Mouse (Mus musculus) heart, embryonic 12.5 days (tissue): ENCODE results near the gene Rerg. TPM values are rescaled to one million over a fixed set of nuclear protein-coding genes. Genes with fewer than 3 reads are reported as not detected.
"Not testable (repeated sequence)": the region's sequence is repeated elsewhere in the genome, so short reads cannot be mapped to it uniquely, and the experiment has no call there.

Experiments
- ATAC-seq: fragments of 200-750 bp; cut with Nextera tagmentation; 2 replicates; pipeline ENCODE4 v1.8.0; 2017; ENCODE audit warnings: moderate TSS enrichment, moderate library complexity; ENCODE audit not compliant: insufficient number of reproducible peaks, low FRiP score
- H3K27ac ChIP-seq: fragments of 300-500 bp; sonication (generic); 2 replicates; pipeline ENCODE4 v1.5.1; 2016; ENCODE audit warnings: mild to moderate bottlenecking, moderate library complexity; ENCODE audit not compliant: poor library complexity, severe bottlenecking
- H3K27me3 ChIP-seq: fragments of 300-500 bp; sonication (generic); replicated peaks from 2 replicates; pipeline ENCODE4 v1.6.1; 2016; ENCODE audit warnings: mild to moderate bottlenecking, moderate library complexity
- H3K36me3 ChIP-seq: fragments of 300-500 bp; sonication (generic); 2 replicates; pipeline ENCODE4 v1.6.1; 2016; ENCODE audit warnings: mild to moderate bottlenecking, moderate library complexity
- H3K4me1 ChIP-seq: fragments of 300-500 bp; sonication (generic); replicated peaks from 2 replicates; pipeline ENCODE4 v1.6.1; 2016; ENCODE audit warnings: mild to moderate bottlenecking
- H3K4me2 ChIP-seq: fragments of 300-500 bp; sonication (generic); 2 replicates; pipeline ENCODE4 v1.6.1; 2016; ENCODE audit warnings: mild to moderate bottlenecking, moderate library complexity
- H3K4me3 ChIP-seq: fragments of 300-500 bp; sonication (generic); 2 replicates; pipeline ENCODE4 v1.5.1; 2016; ENCODE audit warnings: mild to moderate bottlenecking
- H3K9ac ChIP-seq: fragments of 300-500 bp; sonication (generic); 2 replicates; pipeline ENCODE4 v1.6.1; 2016; ENCODE audit warnings: mild to moderate bottlenecking, moderate library complexity
- H3K9me3 ChIP-seq: fragments of 300-500 bp; sonication (generic); replicated peaks from 2 replicates; pipeline ENCODE4 v1.6.1; 2016; ENCODE audit warnings: mild to moderate bottlenecking, moderate library complexity
- WGBS: fragments of 180-500 bp; shearing (Covaris S2); methylation state at CpG from one replicate; pipeline ENCODE4 v1.1.7; 2016; 5-methylcytosine and 5-hydroxymethylcytosine counted together
- polyA plus RNA-seq: library from polyadenylated mRNA; unstranded; fragments of >200 nt; fragmentation: Nextera tagmentation; extraction: Ambion mirVana; gene quantifications from 2 replicates; pipeline ENCODE4 v1.2.1, GENCODE M21; 2016

The Rerg gene
- polyA plus RNA-seq, 1 experiment from 2014 or later = 4.4 TPM

DNA sequence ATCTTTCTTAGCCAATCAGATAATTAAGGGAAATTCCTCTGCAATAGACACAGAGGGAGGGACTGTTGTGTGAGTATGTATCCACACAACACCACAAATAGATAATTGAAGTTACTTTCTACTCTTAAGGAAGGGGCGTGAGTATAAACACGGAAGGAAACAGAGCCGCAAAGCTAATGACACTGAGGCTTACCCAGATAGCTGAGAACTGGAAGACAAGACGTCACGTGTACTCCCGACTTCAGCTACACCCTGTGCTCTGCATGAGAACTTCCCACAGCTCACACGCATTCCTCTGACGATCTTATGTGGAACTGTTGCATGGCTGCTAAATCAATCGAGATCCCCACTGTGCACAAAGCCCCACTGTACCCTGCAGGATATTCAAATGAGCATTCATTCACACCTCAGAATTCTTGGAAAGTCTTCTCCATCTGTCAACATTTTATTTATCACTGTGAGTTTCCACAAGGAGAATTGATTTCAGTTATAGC lies 125.2 kb downstream of the Rerg start:
- Histone ChIP-seq H3K4me3 (no peak overlapping the region), H3K9me3 (peaks cover 8% of the 10 kb centered on the region), H3K36me3 (no peaks in the 10 kb centered on the region), H3K27ac (no peak overlapping the region), H3K4me1 (no peaks in the 10 kb centered on the region), H3K4me2 (no peak overlapping the region), H3K27me3 (no peaks in the 10 kb centered on the region), H3K9ac (no peak overlapping the region)
- WGBS = 66% methylated on average over 9 of the region's 9 CpGs
- ATAC-seq = no peak

DNA sequence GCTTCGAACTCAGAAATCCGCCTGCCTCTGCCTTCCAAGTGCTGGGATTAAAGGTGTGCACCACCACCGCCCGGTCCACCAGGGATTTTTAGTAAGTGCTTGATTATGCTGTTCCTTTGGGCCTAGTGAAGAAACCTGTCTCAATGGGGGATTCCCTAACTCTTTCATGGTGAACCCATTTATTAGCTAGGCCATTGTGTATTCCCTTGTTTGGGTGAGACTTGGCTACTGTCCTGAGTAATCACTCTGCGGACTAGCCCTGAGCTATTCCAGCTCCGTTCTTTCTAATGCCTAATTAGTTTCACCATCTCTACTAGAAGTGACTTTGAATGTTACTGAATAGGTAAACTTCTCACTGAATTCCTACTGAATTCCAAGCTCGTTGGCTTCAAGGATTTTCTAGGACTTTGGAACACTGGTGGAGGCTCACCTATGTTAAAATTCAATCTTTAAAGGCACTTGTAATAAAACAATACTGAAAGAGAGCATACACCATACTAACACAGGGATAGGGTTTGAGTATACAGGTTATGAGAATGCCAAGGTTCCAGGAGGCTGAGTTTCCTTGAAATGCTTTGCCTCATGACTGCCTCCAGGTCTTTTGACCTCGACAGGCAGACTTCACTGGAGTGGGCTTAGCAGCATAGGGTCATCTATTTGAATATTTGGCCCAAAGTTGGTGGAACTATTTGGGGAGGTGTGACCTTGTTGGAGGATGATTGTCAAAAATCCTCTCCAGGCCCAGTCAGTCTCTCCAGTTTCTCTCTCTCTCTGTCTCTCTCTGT lies 134.5 kb downstream of the Rerg start:
- H3K4me1 ChIP-seq, H3K4me2 ChIP-seq, H3K9ac ChIP-seq, H3K27me3 ChIP-seq, H3K4me3 ChIP-seq, H3K9me3 ChIP-seq, ATAC-seq, H3K36me3 ChIP-seq, H3K27ac ChIP-seq: not testable (repeated sequence)
- WGBS = 84% methylated on average over 8 of the region's 8 CpGs

DNA sequence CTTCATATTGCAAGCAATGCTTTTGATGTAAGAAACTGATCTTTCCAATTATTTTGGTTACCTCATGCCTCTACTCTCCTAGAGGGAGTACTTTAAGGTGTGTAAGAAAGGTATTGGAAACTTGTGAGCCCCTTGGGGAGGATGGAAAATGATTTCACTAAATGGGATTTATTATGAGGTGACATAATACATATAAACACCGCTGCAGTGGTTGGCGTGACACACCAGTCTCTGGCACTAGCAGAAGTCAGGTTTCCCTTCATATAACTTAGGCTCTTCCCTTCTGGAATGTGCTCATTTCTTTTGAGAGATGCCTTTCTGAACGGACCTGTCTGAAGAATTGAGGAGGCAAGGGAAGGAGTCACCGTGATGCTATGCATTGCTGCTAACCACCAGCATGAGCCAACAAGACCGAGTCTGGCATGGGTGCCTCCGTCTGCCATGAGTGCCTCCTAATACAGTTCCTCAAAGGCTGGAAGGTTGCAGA lies 139.6 kb downstream of the Rerg start:
- 72% methylated on average over 6 of the region's 6 CpGs for WGBS
- Histone ChIP-seq H3K4me3 (no peak overlapping the region), H3K4me1 (no peaks in the 10 kb centered on the region), H3K4me2 (no peak overlapping the region), H3K27ac (no peak overlapping the region), H3K36me3 (no peaks in the 10 kb centered on the region), H3K27me3 (no peaks in the 10 kb centered on the region), H3K9me3 (0 out of 2 replicates have a peak, but pooled peaks cover 5% of the 10 kb centered on the region), H3K9ac (no peak overlapping the region)
- ATAC-seq = no peak

DNA sequence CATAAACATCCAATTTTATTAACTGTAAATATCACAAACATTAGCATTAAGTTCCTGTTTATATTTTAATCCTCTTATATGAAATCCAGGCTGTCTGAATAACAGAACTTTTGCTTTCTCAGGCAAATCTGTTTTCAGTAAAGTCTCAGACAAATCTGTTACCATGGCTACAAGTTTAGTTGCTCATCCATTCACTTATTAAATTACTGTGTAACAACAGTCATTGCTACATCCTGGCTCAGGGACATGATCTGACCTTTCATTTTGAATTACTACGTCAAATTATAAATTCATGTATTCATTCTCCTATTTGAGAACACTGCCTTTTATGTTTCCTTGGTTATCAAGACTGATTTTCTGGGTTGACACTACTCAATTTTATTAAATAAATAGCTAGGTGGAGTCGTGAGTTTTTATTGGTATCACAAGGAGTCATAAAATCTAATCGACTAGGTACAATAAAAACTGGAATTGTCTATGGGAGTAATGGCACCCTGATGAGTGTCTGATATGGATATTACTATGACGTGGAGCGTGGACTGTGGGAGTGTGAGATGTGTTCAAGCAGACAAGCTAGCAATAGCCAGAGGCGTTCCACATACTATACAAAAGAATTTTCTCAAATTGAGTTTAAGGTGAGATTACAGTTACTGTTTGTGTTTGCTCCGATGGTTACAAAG lies 140.2 kb downstream of the Rerg start:
- no peak for ATAC-seq
- H3K4me3 ChIP-seq = no peak overlapping the region
- WGBS = 77% methylated on average over 7 of the region's 7 CpGs
- no peak overlapping the region for H3K4me2 ChIP-seq
- H3K9me3 ChIP-seq = 0 out of 2 replicates have a peak, but pooled peaks cover 5% of the 10 kb centered on the region
- H3K27me3 ChIP-seq = no peaks in the 10 kb centered on the region
- H3K4me1 ChIP-seq = no peaks in the 10 kb centered on the region
- H3K36me3 ChIP-seq = no peaks in the 10 kb centered on the region
- H3K9ac ChIP-seq = no peak overlapping the region
- H3K27ac ChIP-seq = no peak overlapping the region

DNA sequence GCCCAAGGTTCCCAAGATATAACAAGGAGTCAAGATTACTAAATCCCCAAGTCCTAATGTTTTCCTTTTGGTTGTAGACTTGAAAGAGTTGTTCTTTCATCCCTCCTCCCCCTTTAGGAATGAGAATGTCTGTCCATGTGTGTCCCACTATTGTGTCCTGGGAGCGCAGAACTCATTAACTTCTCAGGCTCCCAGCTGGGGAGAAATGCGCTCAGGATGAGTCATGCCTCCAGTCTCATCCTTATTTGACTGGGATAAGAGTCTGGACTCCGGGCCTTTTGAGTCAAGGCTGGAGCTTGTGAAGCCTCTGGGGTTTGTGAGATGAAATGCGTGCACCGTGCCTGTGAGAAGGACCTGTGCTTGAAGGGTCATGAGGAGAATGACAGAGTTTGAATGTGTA lies 144.8 kb downstream of the Rerg start:
- WGBS = 65% methylated on average over 5 of the region's 5 CpGs

DNA sequence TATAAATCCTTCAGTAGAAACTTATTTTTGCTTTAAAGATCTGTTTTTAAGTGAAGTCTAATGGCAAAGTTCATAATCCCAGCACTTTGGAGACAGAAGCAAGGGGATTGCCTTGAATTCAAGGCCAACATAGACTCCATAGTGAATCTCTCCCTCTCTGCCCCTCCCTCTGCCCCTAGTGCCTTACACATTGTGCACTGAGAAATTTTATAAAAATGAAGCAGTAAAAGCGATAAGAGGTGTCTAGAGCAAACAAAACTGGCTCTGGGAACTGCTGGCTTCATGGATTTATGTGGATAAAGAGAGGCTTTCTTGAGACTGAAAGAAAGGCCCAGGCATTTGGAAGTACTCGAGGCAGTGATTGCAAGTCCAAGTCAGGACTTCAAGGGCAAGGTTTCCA lies 145.8 kb downstream of the Rerg start:
- no peak for ATAC-seq
- no peaks in the 10 kb centered on the region for H3K9me3 ChIP-seq
- no peak overlapping the region for H3K4me3 ChIP-seq
- no peaks in the 10 kb centered on the region for H3K27me3 ChIP-seq
- H3K27ac ChIP-seq = no peak overlapping the region
- H3K9ac ChIP-seq = no peak overlapping the region
- no peaks in the 10 kb centered on the region for H3K4me1 ChIP-seq
- no peak overlapping the region for H3K4me2 ChIP-seq
- WGBS = 77% methylated on average over 2 of the region's 2 CpGs
- no peaks in the 10 kb centered on the region for H3K36me3 ChIP-seq

More for the DNA sequence above, 144.8 kb downstream of the Rerg start:
- Histone ChIP-seq H3K36me3 (no peaks in the 10 kb centered on the region), H3K4me3 (no peak overlapping the region), H3K27me3 (no peaks in the 10 kb centered on the region), H3K4me1 (no peaks in the 10 kb centered on the region), H3K4me2 (no peak overlapping the region), H3K9ac (no peak overlapping the region), H3K9me3 (no peaks in the 10 kb centered on the region), H3K27ac (no peak overlapping the region)
- ATAC-seq = no peak

DNA sequence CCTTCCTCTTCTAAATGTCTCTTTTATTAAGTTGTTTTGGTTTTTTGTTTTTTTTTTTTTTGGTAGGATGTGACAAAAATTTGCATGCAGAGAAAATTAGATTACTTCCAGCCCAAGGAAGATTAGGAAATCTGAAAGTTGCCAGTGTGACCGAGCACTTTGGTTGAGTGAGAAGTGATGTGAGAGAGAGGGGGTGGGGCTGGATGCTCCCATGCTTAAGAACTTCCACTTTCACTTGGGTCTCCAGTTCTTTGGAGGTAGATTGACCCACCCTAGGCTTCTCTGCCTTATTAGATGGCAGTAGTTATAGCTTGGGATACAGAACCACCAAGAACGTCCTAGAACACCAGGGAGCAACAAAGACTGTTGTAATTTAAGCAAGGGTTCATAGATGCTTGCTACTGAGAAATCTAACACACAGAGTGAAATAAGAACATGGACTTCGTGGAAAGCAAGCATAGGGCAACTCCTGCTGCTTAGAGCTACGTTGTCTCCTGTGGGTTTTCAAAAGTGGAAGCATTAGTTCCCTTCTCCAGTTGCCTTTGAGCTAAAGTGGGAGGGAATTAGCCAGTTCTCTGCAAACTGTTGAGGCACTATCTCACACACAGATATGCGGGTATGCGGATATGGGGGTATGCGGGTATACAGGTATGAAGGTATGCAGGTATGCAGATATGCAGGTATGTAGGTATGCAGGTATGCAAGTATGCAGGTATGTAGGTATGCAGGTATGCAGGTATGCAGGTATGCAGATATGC lies 152.9 kb downstream of the Rerg start:
- WGBS = 78% methylated on average over 7 of the region's 7 CpGs
- no peaks in the 10 kb centered on the region; the same call in 1 of the 2 replicates for H3K9me3 ChIP-seq
- H3K36me3 ChIP-seq = no peaks in the 10 kb centered on the region
- H3K4me2 ChIP-seq = no peak overlapping the region
- H3K9ac ChIP-seq = no peak overlapping the region
- H3K4me3 ChIP-seq = no peak overlapping the region
- no peaks in the 10 kb centered on the region for H3K27me3 ChIP-seq
- H3K4me1 ChIP-seq = no peaks in the 10 kb centered on the region
- ATAC-seq = no peak
- H3K27ac ChIP-seq = no peak overlapping the region

DNA sequence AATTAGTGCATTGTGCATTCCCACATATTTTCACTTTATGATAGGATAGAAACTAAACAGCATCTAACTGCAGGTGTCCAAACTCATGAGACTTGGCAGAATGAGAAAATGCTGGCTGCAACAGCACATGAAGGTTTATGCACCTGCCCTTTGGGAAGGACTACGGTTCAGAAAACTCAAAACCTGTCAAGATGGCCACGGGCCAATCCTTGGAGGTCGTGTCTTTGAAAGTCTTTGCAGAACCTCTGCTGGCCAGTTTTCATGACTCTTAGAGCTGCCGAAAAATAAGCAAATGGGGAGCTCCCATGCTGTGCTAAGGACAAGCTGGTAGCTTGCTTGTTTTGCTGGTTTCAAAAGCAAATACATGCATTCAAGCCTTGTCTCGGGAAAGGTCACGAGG lies 156.0 kb downstream of the Rerg start:
- Histone ChIP-seq H3K4me1 (no peaks in the 10 kb centered on the region), H3K9ac (no peak overlapping the region), H3K36me3 (no peaks in the 10 kb centered on the region), H3K27ac (no peak overlapping the region), H3K9me3 (no peaks in the 10 kb centered on the region; the same call in 1 of the 2 replicates), H3K4me2 (no peak overlapping the region), H3K27me3 (no peaks in the 10 kb centered on the region), H3K4me3 (no peak overlapping the region)
- ATAC-seq = no peak
- 69% methylated on average over 6 of the region's 6 CpGs for WGBS

DNA sequence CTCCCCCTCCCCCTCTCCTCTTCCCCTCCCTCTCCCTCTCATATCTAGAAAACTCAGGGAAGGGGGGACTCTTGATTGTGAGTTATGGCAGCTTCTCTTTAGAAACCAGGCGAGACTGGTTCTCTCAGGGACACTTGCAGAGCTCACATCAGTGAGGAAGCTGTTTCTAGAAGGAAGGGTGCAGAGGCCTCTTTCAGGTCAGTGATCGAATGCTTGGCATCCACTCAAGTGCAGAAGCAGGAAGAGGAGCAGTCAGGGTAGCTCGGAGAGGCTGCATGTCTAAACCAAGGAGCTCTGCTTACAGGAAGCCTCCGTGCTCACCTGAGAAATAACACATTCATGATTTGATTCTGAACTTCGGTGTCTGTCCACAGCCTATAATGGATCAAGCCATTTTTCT lies 159.1 kb downstream of the Rerg start:
- ATAC-seq = no peak
- Histone ChIP-seq H3K4me1 (no peaks in the 10 kb centered on the region), H3K27me3 (no peaks in the 10 kb centered on the region), H3K9me3 (no peaks in the 10 kb centered on the region), H3K4me2 (no peak overlapping the region), H3K4me3 (no peak overlapping the region), H3K27ac (no peak overlapping the region), H3K36me3 (no peaks in the 10 kb centered on the region), H3K9ac (no peak overlapping the region)
- 71% methylated on average over 5 of the region's 5 CpGs for WGBS
